Mouse (Mus musculus) forebrain, embryonic 10.5 days (tissue): ENCODE results near the gene Rhog. TPM values are rescaled to one million over a fixed set of nuclear protein-coding genes. Genes with fewer than 3 reads are reported as not detected.

ENCODE experiments used
- DNase-seq: peaks from one replicate; pipeline ENCODE4 v3.0.0-alpha.2; 2017; ENCODE audit warnings: low spot score; ENCODE audit errors: extremely low spot score
- H3K27ac ChIP-seq: fragments of 300-500 bp; sonication (generic); 2 replicates; pipeline ENCODE4 v1.5.1; 2016; ENCODE audit warnings: mild to moderate bottlenecking
- H3K27me3 ChIP-seq: fragments of 300-500 bp; sonication (generic); 2 replicates; pipeline ENCODE4 v1.6.1; 2016; ENCODE audit warnings: mild to moderate bottlenecking; ENCODE audit not compliant: poor library complexity, severe bottlenecking
- H3K36me3 ChIP-seq: fragments of 300-500 bp; sonication (generic); replicated peaks from 2 replicates; pipeline ENCODE4 v1.6.1; 2016; ENCODE audit warnings: mild to moderate bottlenecking, moderate library complexity
- H3K4me1 ChIP-seq: fragments of 300-500 bp; sonication (generic); 2 replicates; pipeline ENCODE4 v1.6.1; 2016
- H3K4me3 ChIP-seq: fragments of 300-500 bp; sonication (generic); 2 replicates; pipeline ENCODE4 v1.5.1; 2016; ENCODE audit warnings: mild to moderate bottlenecking, moderate library complexity
- H3K9me3 ChIP-seq: fragments of 300-500 bp; sonication (generic); 2 replicates; pipeline ENCODE4 v1.6.1; 2016; ENCODE audit warnings: mild to moderate bottlenecking, moderate library complexity
- WGBS: fragments of 180-500 bp; shearing (Covaris S2); methylation state at CpG from one replicate; pipeline ENCODE4 v1.1.7; 2016; 5-methylcytosine and 5-hydroxymethylcytosine counted together
- polyA plus RNA-seq: library from polyadenylated mRNA; unstranded; fragments of >200 nt; fragmentation: Nextera tagmentation; extraction: Ambion mirVana; gene quantifications from 2 replicates; pipeline ENCODE4 v1.2.1, GENCODE M21; 2016

Rhog gene
- polyA plus RNA-seq, 1 experiment from 2014 or later = 39.2 TPM

GRCm38 (mm10) chr7:102228049-102228670 lies 27.7 kb downstream of the Rhog start:
- DNase-seq = no peak
- Histone ChIP-seq H3K36me3 (peaks cover 55% of the 10 kb centered on the region), H3K27me3 (no peaks in the 10 kb centered on the region), H3K4me3 (no peak overlapping the region), H3K27ac (no peak overlapping the region), H3K9me3 (peaks cover 5% of the 10 kb centered on the region; the same call in 1 of the 2 replicates), H3K4me1 (peaks cover 6% of the 10 kb centered on the region)
- 91% methylated on average over 4 of the region's 4 CpGs for WGBS

- H3K4me1 ChIP-seq = peaks cover 15% of the 10 kb centered on the region
- 92% methylated on average over 6 of the region's 6 CpGs for WGBS
- no peak for DNase-seq
- no peak overlapping the region for H3K27ac ChIP-seq
- H3K4me3 ChIP-seq = no peak overlapping the region
- H3K36me3 ChIP-seq = peaks cover 48% of the 10 kb centered on the region
- no peaks in the 10 kb centered on the region for H3K27me3 ChIP-seq
- H3K9me3 ChIP-seq = peaks cover 5% of the 10 kb centered on the region; the same call in 1 of the 2 replicates
These were observed 29.8 kb downstream of the Rhog start for GRCm38 (mm10) chr7:102226051-102226450.

- DNase-seq = no peak
- no peak overlapping the region for H3K27ac ChIP-seq
- peaks cover 32% of the 10 kb centered on the region for H3K36me3 ChIP-seq
- peaks cover 3% of the 10 kb centered on the region; the same call in 1 of the 2 replicates for H3K9me3 ChIP-seq
- no peaks in the 10 kb centered on the region for H3K27me3 ChIP-seq
- H3K4me1 ChIP-seq = peaks cover 14% of the 10 kb centered on the region
- WGBS = 89% methylated on average over 5 of the region's 5 CpGs
- H3K4me3 ChIP-seq = no peak overlapping the region
These were observed 31.7 kb downstream of the Rhog start for GRCm38 (mm10) chr7:102223883-102224738.

- H3K27ac ChIP-seq = peak overlapping the region; percentile 86
- H3K27me3 ChIP-seq = no peaks in the 10 kb centered on the region
- DNase-seq = peak; percentile 69
- WGBS = 1% methylated on average over 31 of the region's 31 CpGs
- H3K4me1 ChIP-seq = peaks cover 14% of the 10 kb centered on the region
- peak overlapping the region; percentile 75 for H3K4me3 ChIP-seq
- H3K9me3 ChIP-seq = no peaks in the 10 kb centered on the region
- peaks cover 23% of the 10 kb centered on the region for H3K36me3 ChIP-seq
These were observed 32.9 kb downstream of the Rhog start for GRCm38 (mm10) chr7:102222830-102223556.

- peak overlapping the region; percentile 86 for H3K27ac ChIP-seq
These were observed 33.5 kb downstream of the Rhog start for GRCm38 (mm10) chr7:102222336-102222735.

GRCm38 (mm10) chr7:102221899-102222298 lies 34.0 kb downstream of the Rhog start:
- H3K4me3 ChIP-seq = peak overlapping the region; percentile 75
- WGBS = 64% methylated on average over 1 of the region's 1 CpGs
- no peak for DNase-seq

More at GRCm38 (mm10) chr7:102222336-102222735, 33.5 kb downstream of the Rhog start:
- Histone ChIP-seq H3K4me1 (peaks cover 14% of the 10 kb centered on the region), H3K9me3 (no peaks in the 10 kb centered on the region), H3K27me3 (no peaks in the 10 kb centered on the region), H3K36me3 (peaks cover 16% of the 10 kb centered on the region; the same call in 1 of the 2 replicates), H3K4me3 (peak overlapping the region; percentile 75)
- DNase-seq = peak; percentile 69
- WGBS = 0% methylated on average over 9 of the region's 13 CpGs

GRCm38 (mm10) chr7:102211071-102211470 lies 44.8 kb downstream of the Rhog start:
- Histone ChIP-seq H3K27ac (peak overlapping the region; percentile 97), H3K4me1 (peaks cover 24% of the 10 kb centered on the region), H3K27me3 (no peaks in the 10 kb centered on the region), H3K4me3 (peak overlapping the region; percentile 89), H3K9me3 (no peaks in the 10 kb centered on the region), H3K36me3 (no peaks in the 10 kb centered on the region; the same call in 1 of the 2 replicates)
- no peak for DNase-seq
- 71% methylated on average over 3 of the region's 3 CpGs for WGBS

More at GRCm38 (mm10) chr7:102221899-102222298, 34.0 kb downstream of the Rhog start:
- peaks cover 14% of the 10 kb centered on the region for H3K4me1 ChIP-seq
- no peaks in the 10 kb centered on the region for H3K9me3 ChIP-seq
- H3K36me3 ChIP-seq = peaks cover 12% of the 10 kb centered on the region; the same call in 1 of the 2 replicates
- H3K27ac ChIP-seq = peak overlapping the region; percentile 60; the same call in 1 of the 2 replicates
- H3K27me3 ChIP-seq = no peaks in the 10 kb centered on the region

GRCm38 (mm10) chr7:102209756-102210721 lies 45.8 kb downstream of the Rhog start, which contains the start of the genes Nup98 and Pgap2:
Nup98 (minus strand) TSS chr7:102210176.
Pgap2 (plus strand) TSS chr7:102210208.
- DNase-seq = peak; percentile 100
- under 1% methylated on average over 84 of the region's 87 CpGs for WGBS
- H3K4me3 ChIP-seq = peak within 1 kb of the TSS; percentile 89
- peaks cover 24% of the 10 kb centered on the region for H3K4me1 ChIP-seq
- H3K9me3 ChIP-seq = no peaks in the 10 kb centered on the region
- H3K27ac ChIP-seq = peak within 1 kb of the TSS; percentile 97
- H3K27me3 ChIP-seq = no peaks in the 10 kb centered on the region
- H3K36me3 ChIP-seq = no peaks in the 10 kb centered on the region; the same call in 1 of the 2 replicates

- Histone ChIP-seq H3K36me3 (peaks cover 10% of the 10 kb centered on the region), H3K4me1 (peaks cover 24% of the 10 kb centered on the region), H3K9me3 (no peaks in the 10 kb centered on the region), H3K4me3 (peak overlapping the region; percentile 89), H3K27me3 (no peaks in the 10 kb centered on the region), H3K27ac (peak overlapping the region; percentile 97)
- WGBS = 58% methylated on average over 4 of the region's 4 CpGs
- DNase-seq = no peak
These were observed 47.0 kb downstream of the Rhog start for GRCm38 (mm10) chr7:102208806-102209363.

GRCm38 (mm10) chr7:102205646-102206045 lies 50.2 kb downstream of the Rhog start:
- Histone ChIP-seq H3K4me1 (peaks cover 21% of the 10 kb centered on the region), H3K27ac (no peak overlapping the region), H3K4me3 (no peak overlapping the region), H3K36me3 (peaks cover 21% of the 10 kb centered on the region), H3K27me3 (no peaks in the 10 kb centered on the region), H3K9me3 (no peaks in the 10 kb centered on the region)
- 97% methylated on average over 1 of the region's 1 CpGs for WGBS
- DNase-seq = no peak

GRCm38 (mm10) chr7:102204296-102204857 lies 51.5 kb downstream of the Rhog start:
- H3K9me3 ChIP-seq = no peaks in the 10 kb centered on the region
- no peak for DNase-seq
- peaks cover 25% of the 10 kb centered on the region for H3K36me3 ChIP-seq
- no peak overlapping the region for H3K4me3 ChIP-seq
- peaks cover 20% of the 10 kb centered on the region for H3K4me1 ChIP-seq
- 91% methylated on average over 3 of the region's 3 CpGs for WGBS
- H3K27ac ChIP-seq = no peak overlapping the region
- no peaks in the 10 kb centered on the region for H3K27me3 ChIP-seq
